Mouse (Mus musculus): Measurements from ENCODE around the gene Zfp335. TPM values are rescaled to one million over a fixed set of nuclear protein-coding genes. Genes with fewer than 3 reads are reported as not detected.
A peak's percentile ranks its signal among the peaks of the same experiment; 100 is the strongest.

The Zfp335 gene
- total and polyA plus RNA-seq, 2 experiments from 2014 or later: 9.0 to 28.3 TPM

GRCm38 (mm10) chr2:164890411-164891049 lies 21.0 kb downstream of the Zfp335 start:
- no peaks in the 10 kb centered on the region for H3K9me3 ChIP-seq (ENCODE audit: low read length)
- no peak overlapping the region for H3K27ac ChIP-seq
- ATAC-seq: no peak
- H3K27me3 ChIP-seq (ENCODE audit: insufficient read depth, low read length): no peaks in the 10 kb centered on the region
- 90% methylated on average over 24 of the region's 24 CpGs for WGBS
- no peak for DNase-seq (ENCODE audit: low spot score)
- no peak overlapping the region for H3K4me3 ChIP-seq (ENCODE audit: low read length)
- TF ChIP-seq CTCF (IDR thresholded peaks at IDR 0.05; ENCODE audit: low read depth): no peak
- no peak overlapping the region for H3K4me2 ChIP-seq (ENCODE audit: low read depth, low read length)
- no peak overlapping the region for H3K9ac ChIP-seq (replicated peaks; ENCODE audit: low read length)
- H3K36me3 ChIP-seq (ENCODE audit: insufficient read depth, low read length): peaks cover 88% of the 10 kb centered on the region
- no peaks in the 10 kb centered on the region for H3K4me1 ChIP-seq (ENCODE audit: insufficient read depth, low read length)

- ATAC-seq (no peak), DNase-seq (ENCODE audit: low spot score) (no peak)
- 93% methylated on average over 2 of the region's 2 CpGs for WGBS
- H3K9ac ChIP-seq (replicated peaks; ENCODE audit: low read length): no peak overlapping the region
- no peak overlapping the region for H3K27ac ChIP-seq
- H3K27me3 ChIP-seq (ENCODE audit: insufficient read depth, low read length): no peaks in the 10 kb centered on the region
- H3K4me3 ChIP-seq (ENCODE audit: low read length): no peak overlapping the region
- H3K4me1 ChIP-seq (ENCODE audit: insufficient read depth, low read length): no peaks in the 10 kb centered on the region
- H3K36me3 ChIP-seq (ENCODE audit: insufficient read depth, low read length): peaks cover 88% of the 10 kb centered on the region
- no peak for TF ChIP-seq CTCF (IDR thresholded peaks at IDR 0.05; ENCODE audit: low read depth)
- H3K4me2 ChIP-seq (ENCODE audit: low read depth, low read length): no peak overlapping the region
- H3K9me3 ChIP-seq (ENCODE audit: low read length): no peaks in the 10 kb centered on the region
Observed at GRCm38 (mm10) chr2:164889960-164890359, 21.6 kb downstream of the Zfp335 start.

- peaks cover 93% of the 10 kb centered on the region for H3K36me3 ChIP-seq (ENCODE audit: insufficient read depth, low read length)
- H3K4me2 ChIP-seq (ENCODE audit: low read depth, low read length): no peak overlapping the region
- H3K9ac ChIP-seq (replicated peaks; ENCODE audit: low read length): no peak overlapping the region
- no peak for ATAC-seq
- H3K27me3 ChIP-seq (ENCODE audit: insufficient read depth, low read length): no peaks in the 10 kb centered on the region
- WGBS: 78% methylated on average over 12 of the region's 12 CpGs
- DNase-seq (ENCODE audit: low spot score): no peak
- H3K4me1 ChIP-seq (ENCODE audit: insufficient read depth, low read length): no peaks in the 10 kb centered on the region
- H3K27ac ChIP-seq: no peak overlapping the region
- H3K4me3 ChIP-seq (ENCODE audit: low read length): no peak overlapping the region
- TF ChIP-seq CTCF (IDR thresholded peaks at IDR 0.05; ENCODE audit: low read depth): no peak
- no peaks in the 10 kb centered on the region for H3K9me3 ChIP-seq (ENCODE audit: low read length)
Observed at GRCm38 (mm10) chr2:164888996-164889395, 22.6 kb downstream of the Zfp335 start.

- Histone ChIP-seq H3K4me3 (ENCODE audit: low read length) (no peak overlapping the region), H3K27ac (no peak overlapping the region), H3K4me2 (ENCODE audit: low read depth, low read length) (no peak overlapping the region), H3K4me1 (ENCODE audit: insufficient read depth, low read length) (no peaks in the 10 kb centered on the region), H3K9ac (replicated peaks; ENCODE audit: low read length) (no peak overlapping the region), H3K9me3 (ENCODE audit: low read length) (no peaks in the 10 kb centered on the region), H3K36me3 (ENCODE audit: insufficient read depth, low read length) (peaks cover 83% of the 10 kb centered on the region), H3K27me3 (ENCODE audit: insufficient read depth, low read length) (no peaks in the 10 kb centered on the region)
- DNase-seq (ENCODE audit: low spot score): no peak
- TF ChIP-seq CTCF (IDR thresholded peaks at IDR 0.05; ENCODE audit: low read depth): no peak
- ATAC-seq: no peak
- WGBS: 89% methylated on average over 10 of the region's 10 CpGs
Observed at GRCm38 (mm10) chr2:164886617-164887016, 24.9 kb downstream of the Zfp335 start.

- H3K9me3 ChIP-seq (ENCODE audit: low read length): no peaks in the 10 kb centered on the region
- peak overlapping the region; percentile 48; the same call in 1 of the 2 replicates for H3K27ac ChIP-seq
- no peak for TF ChIP-seq CTCF (IDR thresholded peaks at IDR 0.05; ENCODE audit: low read depth)
- H3K36me3 ChIP-seq (ENCODE audit: insufficient read depth, low read length): peaks cover 77% of the 10 kb centered on the region
- no peaks in the 10 kb centered on the region for H3K27me3 ChIP-seq (ENCODE audit: insufficient read depth, low read length)
- 30% methylated on average over 7 of the region's 7 CpGs for WGBS
- no peak overlapping the region for H3K4me3 ChIP-seq (ENCODE audit: low read length)
- no peak overlapping the region for H3K9ac ChIP-seq (replicated peaks; ENCODE audit: low read length)
- peak; percentile 80 for DNase-seq (ENCODE audit: low spot score)
- H3K4me1 ChIP-seq (ENCODE audit: insufficient read depth, low read length): no peaks in the 10 kb centered on the region
- H3K4me2 ChIP-seq (ENCODE audit: low read depth, low read length): no peak overlapping the region
- ATAC-seq: peak; percentile 22
Observed at GRCm38 (mm10) chr2:164885788-164886187, 25.8 kb downstream of the Zfp335 start.

- Histone ChIP-seq H3K27ac (no peak overlapping the region), H3K4me3 (ENCODE audit: low read length) (no peak overlapping the region), H3K4me1 (ENCODE audit: insufficient read depth, low read length) (0 out of 2 replicates have a peak, but pooled peaks cover 8% of the 10 kb centered on the region), H3K9me3 (ENCODE audit: low read length) (no peaks in the 10 kb centered on the region), H3K27me3 (ENCODE audit: insufficient read depth, low read length) (no peaks in the 10 kb centered on the region), H3K4me2 (ENCODE audit: low read depth, low read length) (no peak overlapping the region), H3K9ac (replicated peaks; ENCODE audit: low read length) (no peak overlapping the region), H3K36me3 (ENCODE audit: insufficient read depth, low read length) (peaks cover 49% of the 10 kb centered on the region)
- WGBS: 32% methylated on average over 9 of the region's 9 CpGs
- ATAC-seq (no peak), DNase-seq (ENCODE audit: low spot score) (no peak)
- TF ChIP-seq CTCF (IDR thresholded peaks at IDR 0.05; ENCODE audit: low read depth): no peak
Observed at GRCm38 (mm10) chr2:164882619-164883018, 28.9 kb downstream of the Zfp335 start.

GRCm38 (mm10) chr2:164879568-164880277 lies 31.8 kb downstream of the Zfp335 start:
- H3K4me2 ChIP-seq (ENCODE audit: low read depth, low read length): peak overlapping the region; percentile 100
- H3K4me3 ChIP-seq (ENCODE audit: low read length): peak overlapping the region; percentile 71
- TF ChIP-seq CTCF (IDR thresholded peaks at IDR 0.05; ENCODE audit: low read depth): no peak
- H3K27ac ChIP-seq: peak overlapping the region; percentile 100
- peak overlapping the region; percentile 96 for H3K9ac ChIP-seq (replicated peaks; ENCODE audit: low read length)
- 2% methylated on average over 45 of the region's 72 CpGs for WGBS
- H3K9me3 ChIP-seq (ENCODE audit: low read length): no peaks in the 10 kb centered on the region
- 0 out of 2 replicates have a peak, but pooled peaks cover 8% of the 10 kb centered on the region for H3K4me1 ChIP-seq (ENCODE audit: insufficient read depth, low read length)
- H3K36me3 ChIP-seq (ENCODE audit: insufficient read depth, low read length): peaks cover 21% of the 10 kb centered on the region
- DNase-seq (ENCODE audit: low spot score) (peak; percentile 98), ATAC-seq (peak; percentile 93)
- no peaks in the 10 kb centered on the region for H3K27me3 ChIP-seq (ENCODE audit: insufficient read depth, low read length)
